Mouse (Mus musculus) liver, embryonic 14.5 days (tissue): Measurements from ENCODE around the gene Ttc34.

Experiments
- CTCF ChIP-seq: IDR thresholded peaks from 2 replicates; pipeline ENCODE4 v1.5.1; 2016; ENCODE audit warnings: antibody characterized with exemption, low read depth, control low read depth
- EP300 ChIP-seq: IDR thresholded peaks from 2 replicates; pipeline ENCODE4 v1.6.1; 2016; ENCODE audit warnings: antibody characterized with exemption, low read depth

- TF ChIP-seq EP300 (no peak), CTCF (no peak)
Measured at GRCm38 (mm10) chr4:154867257-154867656, 30.0 kb downstream of the Ttc34 start.
